Mouse (Mus musculus) lung, embryonic 14.5 days (tissue): Measurements from ENCODE around the gene Gpr27. TPM values are rescaled to one million over a fixed set of nuclear protein-coding genes. Genes with fewer than 3 reads are reported as not detected.

Source experiments
- ATAC-seq: fragments of 200-750 bp; cut with Nextera tagmentation; 2 replicates; pipeline ENCODE4 v1.8.0; 2017; ENCODE audit warnings: mild to moderate bottlenecking, moderate TSS enrichment, moderate library complexity; ENCODE audit not compliant: insufficient read depth
- DNase-seq: peaks from one replicate; pipeline ENCODE4 v3.0.0-alpha.2; 2015
- H3K27ac ChIP-seq: fragments of 300-500 bp; sonication (generic); 2 replicates; pipeline ENCODE4 v1.5.1; 2014; ENCODE audit warnings: low read depth, mild to moderate bottlenecking, moderate library complexity
- H3K27me3 ChIP-seq: fragments of 300-500 bp; sonication (generic); 2 replicates; pipeline ENCODE4 v1.6.1; 2014; ENCODE audit warnings: low read length, control low read depth; ENCODE audit not compliant: insufficient read depth
- H3K36me3 ChIP-seq: fragments of 300-500 bp; sonication (generic); 2 replicates; pipeline ENCODE4 v1.6.1; 2014; ENCODE audit warnings: control low read depth; ENCODE audit not compliant: insufficient read depth
- H3K4me1 ChIP-seq: fragments of 300-500 bp; sonication (generic); 2 replicates; pipeline ENCODE4 v1.6.1; 2014; ENCODE audit warnings: antibody characterized with exemption, control low read depth; ENCODE audit not compliant: insufficient read depth
- H3K4me2 ChIP-seq: fragments of 300-500 bp; sonication (generic); 2 replicates; pipeline ENCODE4 v1.6.1; 2014; ENCODE audit warnings: mild to moderate bottlenecking
- H3K4me3 ChIP-seq: fragments of 300-500 bp; sonication (generic); 2 replicates; pipeline ENCODE4 v1.5.1; 2014; ENCODE audit warnings: low read depth, low read length
- H3K9ac ChIP-seq: fragments of 300-500 bp; sonication (generic); 2 replicates; pipeline ENCODE4 v1.6.1; 2014
- H3K9me3 ChIP-seq: fragments of 300-500 bp; sonication (generic); 2 replicates; pipeline ENCODE4 v1.6.1; 2016; ENCODE audit warnings: low read depth, low read length, control low read depth
- CTCF ChIP-seq: IDR thresholded peaks from 2 replicates; pipeline ENCODE4 v1.5.1; 2016; ENCODE audit warnings: antibody characterized with exemption, low read depth
- WGBS: fragments of 180-500 bp; shearing (Covaris S2); extraction: QIAGEN DNeasy Blood & Tissue Kit; methylation state at CpG from one replicate; pipeline ENCODE4 v1.1.7; 2014; 5-methylcytosine and 5-hydroxymethylcytosine counted together
- polyA plus RNA-seq: library from polyadenylated mRNA; unstranded; fragments of >200 nt; fragmentation: Nextera tagmentation; extraction: Ambion mirVana; gene quantifications from 2 replicates; pipeline ENCODE4 v1.2.1, GENCODE M21; 2014

The Gpr27 gene
- polyA plus RNA-seq, 1 experiment from 2014 or later, result 6.5 TPM

GRCm38 (mm10) chr6:99666318-99667171, 25.9 kb upstream of the Gpr27 start, which contains the start of the genes Eif4e3 and Gm20696:
Gene Eif4e3, minus strand, starts transcription at chr6:99666771.
Gene Gm20696, minus strand, starts transcription at chr6:99666797.
- Histone ChIP-seq H3K9ac (peak within 1 kb of the TSS; percentile 84), H3K27ac (peak within 1 kb of the TSS; percentile 42; the same call in 1 of the 2 replicates), H3K4me3 (peak within 1 kb of the TSS; percentile 80), H3K27me3 (no peaks in the 10 kb centered on the region), H3K36me3 (no peaks in the 10 kb centered on the region), H3K9me3 (no peaks in the 10 kb centered on the region), H3K4me2 (peak within 1 kb of the TSS; percentile 84), H3K4me1 (peaks cover 4% of the 10 kb centered on the region; the same call in 1 of the 2 replicates)
- under 1% methylated on average over 60 of the region's 75 CpGs for WGBS
- no peak for TF ChIP-seq CTCF
- ATAC-seq (peak; percentile 84), DNase-seq (peak; percentile 65)

- peak; percentile 12; the same call in 1 of the 2 replicates for ATAC-seq
- no peak for TF ChIP-seq CTCF
- Histone ChIP-seq H3K27ac (peak overlapping the region; percentile 19; the same call in 1 of the 2 replicates), H3K27me3 (no peaks in the 10 kb centered on the region), H3K4me1 (peaks cover 4% of the 10 kb centered on the region; the same call in 1 of the 2 replicates), H3K9me3 (no peaks in the 10 kb centered on the region), H3K4me3 (peak overlapping the region; percentile 80), H3K9ac (peak overlapping the region; percentile 84), H3K4me2 (peak overlapping the region; percentile 84), H3K36me3 (no peaks in the 10 kb centered on the region)
- DNase-seq, result peak; percentile 63
- WGBS, result 20% methylated on average over 8 of the region's 8 CpGs
These were observed 25.2 kb upstream of the Gpr27 start for GRCm38 (mm10) chr6:99667290-99667689.

GRCm38 (mm10) chr6:99669481-99670325, 22.8 kb upstream of the Gpr27 start:
- DNase-seq (no peak), ATAC-seq (no peak)
- Histone ChIP-seq H3K9me3 (no peaks in the 10 kb centered on the region), H3K4me3 (no peak overlapping the region), H3K36me3 (no peaks in the 10 kb centered on the region), H3K27me3 (no peaks in the 10 kb centered on the region), H3K9ac (no peak overlapping the region), H3K4me2 (no peak overlapping the region), H3K4me1 (peaks cover 4% of the 10 kb centered on the region; the same call in 1 of the 2 replicates), H3K27ac (no peak overlapping the region)
- 44% methylated on average over 5 of the region's 5 CpGs for WGBS
- no peak for TF ChIP-seq CTCF

- ATAC-seq, result peak; percentile 52; the same call in 1 of the 2 replicates
- Histone ChIP-seq H3K9me3 (no peaks in the 10 kb centered on the region), H3K4me1 (peaks cover 4% of the 10 kb centered on the region; the same call in 1 of the 2 replicates), H3K27me3 (no peaks in the 10 kb centered on the region), H3K36me3 (no peaks in the 10 kb centered on the region), H3K4me2 (no peak overlapping the region), H3K9ac (no peak overlapping the region), H3K27ac (no peak overlapping the region), H3K4me3 (no peak overlapping the region)
- TF ChIP-seq CTCF, result peak; percentile 81
- DNase-seq, result peak; percentile 88
- WGBS, result 79% methylated on average over 7 of the region's 7 CpGs
These were observed 21.9 kb upstream of the Gpr27 start for GRCm38 (mm10) chr6:99670481-99671119.

- ATAC-seq (no peak), DNase-seq (no peak)
- no peaks in the 10 kb centered on the region for H3K27me3 ChIP-seq
- TF ChIP-seq CTCF, result peak; percentile 31
- H3K27ac ChIP-seq, result no peak overlapping the region
- no peaks in the 10 kb centered on the region for H3K36me3 ChIP-seq
- H3K4me2 ChIP-seq, result no peak overlapping the region
- H3K9me3 ChIP-seq, result no peaks in the 10 kb centered on the region
- H3K4me1 ChIP-seq, result no peaks in the 10 kb centered on the region
- no peak overlapping the region for H3K4me3 ChIP-seq
- 62% methylated on average over 3 of the region's 3 CpGs for WGBS
- no peak overlapping the region for H3K9ac ChIP-seq
These were observed 20.7 kb upstream of the Gpr27 start for GRCm38 (mm10) chr6:99671768-99672167.

- H3K36me3 ChIP-seq, result no peaks in the 10 kb centered on the region
- H3K4me2 ChIP-seq, result no peak overlapping the region
- no peaks in the 10 kb centered on the region for H3K27me3 ChIP-seq
- no peak overlapping the region for H3K4me3 ChIP-seq
- no peak overlapping the region for H3K9ac ChIP-seq
- H3K27ac ChIP-seq, result no peak overlapping the region
- ATAC-seq (no peak), DNase-seq (no peak)
- WGBS, result 76% methylated on average over 4 of the region's 4 CpGs
- H3K9me3 ChIP-seq, result no peaks in the 10 kb centered on the region
- TF ChIP-seq CTCF, result no peak
- H3K4me1 ChIP-seq, result no peaks in the 10 kb centered on the region; the same call in 1 of the 2 replicates
These were observed 18.0 kb upstream of the Gpr27 start for GRCm38 (mm10) chr6:99674482-99674881.
